Mouse (Mus musculus) E14TG2a.4 (cell line): Measurements from ENCODE around the gene Ptprcap.

Source experiments
- CTCF ChIP-seq: conservative IDR thresholded peaks from 2 replicates; pipeline ENCODE4 v1.5.1; 2014; ENCODE audit warnings: low read length
- POU5F1 ChIP-seq: IDR thresholded peaks from 2 replicates; pipeline ENCODE4 v1.6.1; 2014; ENCODE audit warnings: low read length, borderline replicate concordance

- TF ChIP-seq CTCF (no peak), POU5F1 (no peak)
Measured at GRCm38 (mm10) chr19:4146366-4147021, 6.9 kb upstream of the Ptprcap start.
